Mouse (Mus musculus): ENCODE measurements at regions not wholly inside any gene's neighbourhood (a gene's known extent, or its start where the extent isn't known, plus 50 kb on each side); places are given as distances from the start of the nearest gene placed in this dataset.

- DNase-seq (ENCODE audit: low read depth, low spot score) = peak; percentile 77
Measured at GRCm38 (mm10) chr6:7120136-7120535, 164.3 kb downstream of the Sdhaf3 start.

GRCm38 (mm10) chr6:7133042-7133441 lies 177.2 kb downstream of the Sdhaf3 start:
- DNase-seq (ENCODE audit: low read depth, low spot score) = no peak

GRCm38 (mm10) chr6:7134062-7134461 lies 178.3 kb downstream of the Sdhaf3 start:
- no peak for DNase-seq (ENCODE audit: low read depth, low spot score)

- DNase-seq (ENCODE audit: low read depth, low spot score) = no peak
Measured at GRCm38 (mm10) chr6:7134888-7135287, 179.1 kb downstream of the Sdhaf3 start.

DNA sequence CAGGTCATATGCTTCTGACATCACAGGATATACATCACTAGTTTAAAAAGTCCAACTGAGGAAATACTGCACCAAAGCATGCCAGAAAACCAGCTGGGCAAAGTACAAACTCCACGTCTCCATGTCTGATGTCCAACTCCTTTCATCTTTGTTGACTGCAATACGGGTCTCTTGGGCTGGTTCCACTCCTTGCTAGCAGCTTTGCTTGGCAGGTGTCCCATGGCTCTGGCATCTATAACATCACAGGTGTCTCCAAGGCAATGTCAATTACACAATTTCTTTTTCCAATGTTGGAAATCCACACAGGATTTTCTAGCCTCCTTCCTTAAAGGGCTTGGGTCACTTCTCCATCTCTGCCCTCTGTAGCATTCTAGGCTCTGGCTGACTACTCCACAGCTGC lies 225.9 kb downstream of the Sdhaf3 start:
- no peak for DNase-seq (ENCODE audit: low read depth, low spot score)

DNA sequence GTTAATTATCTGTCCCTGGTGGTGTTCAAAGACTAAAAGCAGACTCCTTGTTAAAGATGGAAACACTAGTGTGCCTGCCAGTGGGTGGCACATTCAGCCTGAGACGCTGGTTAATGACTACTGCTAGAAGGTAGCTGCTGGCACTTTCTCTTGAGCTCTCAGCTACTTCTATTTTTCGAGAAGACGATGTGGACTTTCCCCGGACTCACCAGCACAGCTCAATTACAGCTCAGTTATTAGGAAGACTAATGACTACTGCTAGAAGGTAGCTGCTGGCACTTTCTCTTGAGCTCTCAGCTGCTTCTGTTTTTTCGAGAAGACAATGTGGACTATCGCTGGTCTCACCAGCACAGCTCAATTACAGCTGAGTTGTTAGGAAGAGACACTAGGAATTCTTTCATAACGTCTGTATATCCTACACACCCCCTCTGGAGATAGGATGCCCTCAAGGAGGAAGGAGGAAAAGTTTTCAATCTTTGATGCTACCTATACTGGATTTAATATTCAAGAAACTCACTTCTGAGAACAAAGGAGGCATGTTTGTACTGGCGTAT lies 243.3 kb downstream of the Sdhaf3 start:
- DNase-seq (ENCODE audit: low read depth, low spot score) = no peak

GRCm38 (mm10) chr6:7215880-7216279 lies 260.1 kb downstream of the Sdhaf3 start:
- DNase-seq (ENCODE audit: low read depth, low spot score) = no peak

- DNase-seq (ENCODE audit: low read depth, low spot score) = no peak
Measured at GRCm38 (mm10) chr6:7252286-7252685, 296.5 kb downstream of the Sdhaf3 start.

DNA sequence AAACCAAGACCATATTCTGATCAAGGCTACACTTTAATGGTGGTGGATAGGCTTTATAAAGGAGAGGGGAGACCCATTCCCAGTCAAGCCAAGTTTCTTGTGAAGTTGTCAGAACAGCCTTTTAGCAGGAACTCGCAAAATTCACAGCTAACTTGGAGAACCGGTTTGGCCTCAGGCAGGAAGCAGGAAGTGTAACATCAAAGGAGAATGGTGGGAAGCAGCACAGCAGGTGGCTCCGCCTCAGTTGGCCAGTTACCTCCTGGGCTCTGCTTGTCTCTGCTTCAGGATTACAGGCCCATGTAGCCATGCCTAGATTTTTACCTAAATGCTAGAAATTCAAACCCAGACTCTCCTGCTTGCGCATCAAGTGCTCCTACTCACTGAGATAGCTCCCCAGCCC lies 277.2 kb upstream of the Tac1 start:
- peak; percentile 19 for DNase-seq (ENCODE audit: low read depth, low spot score)

- DNase-seq (ENCODE audit: low read depth, low spot score) = no peak
Measured at GRCm38 (mm10) chr6:7306956-7307355, 247.7 kb upstream of the Tac1 start.

GRCm38 (mm10) chr6:7313496-7313895 lies 241.2 kb upstream of the Tac1 start:
- DNase-seq (ENCODE audit: low read depth, low spot score) = no peak

DNA sequence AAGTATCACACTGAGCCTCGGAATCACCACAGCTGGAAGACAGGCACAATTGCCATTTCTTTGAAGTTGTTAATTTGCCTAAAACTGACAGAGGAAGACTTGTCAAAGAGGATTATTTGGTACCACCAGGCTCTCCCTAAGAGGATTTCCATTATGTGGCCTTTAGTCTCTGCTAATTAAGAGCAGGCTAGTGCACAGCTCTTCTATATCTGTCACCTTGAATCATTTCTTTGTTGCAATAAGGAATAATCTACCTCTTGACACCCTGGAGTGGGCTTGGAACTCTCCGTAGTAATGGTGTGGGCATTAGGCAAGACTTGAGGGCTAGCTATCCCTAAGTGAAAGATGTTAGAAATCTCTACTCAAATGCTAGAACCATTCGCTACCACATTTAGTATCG lies 227.7 kb upstream of the Tac1 start:
- no peak for DNase-seq (ENCODE audit: low read depth, low spot score)

DNA sequence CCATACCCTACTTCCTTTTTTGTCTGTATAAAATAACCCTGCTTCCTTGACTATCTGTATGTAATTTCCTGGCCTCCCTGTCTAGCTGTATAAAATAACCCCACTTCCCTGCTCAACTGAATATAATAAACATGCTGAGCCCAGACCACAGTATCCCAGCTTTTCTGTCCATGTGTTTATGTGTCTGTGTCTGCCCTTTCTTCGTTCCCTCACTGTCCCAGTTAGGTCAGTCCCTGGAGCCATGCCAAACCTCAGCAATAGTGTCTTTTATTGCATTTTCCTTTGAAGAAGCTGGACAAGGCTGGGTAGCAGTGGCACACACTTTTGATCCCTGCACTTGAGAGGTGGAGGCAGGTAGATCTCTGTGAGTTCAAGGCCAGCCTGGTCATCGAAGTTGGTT lies 198.0 kb upstream of the Tac1 start:
- DNase-seq (ENCODE audit: low read depth, low spot score) = no peak

GRCm38 (mm10) chr6:7367166-7367565 lies 187.5 kb upstream of the Tac1 start:
- DNase-seq (ENCODE audit: low read depth, low spot score) = no peak

DNA sequence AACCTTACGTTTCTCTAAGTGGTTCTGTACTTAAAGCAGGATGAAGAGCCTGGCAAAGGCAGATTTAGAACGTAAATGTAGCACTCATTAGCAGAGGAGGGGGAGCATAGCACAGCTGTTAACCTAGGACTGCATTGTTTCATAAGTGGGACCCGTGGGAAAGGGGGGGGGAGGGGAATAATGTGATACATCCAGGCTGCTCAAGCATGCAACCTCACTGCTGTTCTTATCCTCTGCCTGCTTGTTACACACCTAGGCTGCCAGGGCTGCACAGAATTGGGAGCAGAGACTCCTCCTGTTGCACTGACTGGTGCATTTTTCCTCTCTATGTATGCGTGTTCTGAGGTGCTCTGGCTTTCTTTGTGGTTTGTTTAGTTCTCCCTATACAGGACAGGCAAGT lies 180.1 kb upstream of the Tac1 start:
- DNase-seq (ENCODE audit: low read depth, low spot score) = no peak

- DNase-seq (ENCODE audit: low read depth, low spot score) = no peak
Measured at GRCm38 (mm10) chr6:7375851-7376250, 178.8 kb upstream of the Tac1 start.

DNA sequence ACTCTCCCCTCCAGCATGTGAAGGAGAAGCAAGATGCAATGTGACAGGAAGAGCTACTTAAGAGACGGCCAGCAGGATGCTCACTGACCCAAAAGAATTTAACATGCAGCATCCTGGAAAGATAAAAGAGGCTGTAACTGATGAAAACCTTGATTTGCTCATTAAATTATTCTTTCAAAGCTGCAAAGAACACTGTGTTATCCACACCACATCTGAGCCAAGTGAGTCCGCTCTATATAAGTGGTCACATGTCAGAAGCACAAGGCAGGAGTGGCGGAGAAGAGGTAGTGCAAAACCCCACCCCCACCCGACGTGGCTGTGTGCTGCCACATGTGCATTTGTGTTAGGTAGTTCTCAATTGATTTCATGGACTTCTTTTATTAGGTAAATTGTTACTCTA lies 176.0 kb upstream of the Tac1 start:
- no peak for DNase-seq (ENCODE audit: low read depth, low spot score)

GRCm38 (mm10) chr6:7424731-7425130 lies 129.9 kb upstream of the Tac1 start:
- DNase-seq (ENCODE audit: low read depth, low spot score) = peak; percentile 41

GRCm38 (mm10) chr6:7441725-7442124 lies 113.0 kb upstream of the Tac1 start:
- DNase-seq (ENCODE audit: low read depth, low spot score) = peak; percentile 77

DNA sequence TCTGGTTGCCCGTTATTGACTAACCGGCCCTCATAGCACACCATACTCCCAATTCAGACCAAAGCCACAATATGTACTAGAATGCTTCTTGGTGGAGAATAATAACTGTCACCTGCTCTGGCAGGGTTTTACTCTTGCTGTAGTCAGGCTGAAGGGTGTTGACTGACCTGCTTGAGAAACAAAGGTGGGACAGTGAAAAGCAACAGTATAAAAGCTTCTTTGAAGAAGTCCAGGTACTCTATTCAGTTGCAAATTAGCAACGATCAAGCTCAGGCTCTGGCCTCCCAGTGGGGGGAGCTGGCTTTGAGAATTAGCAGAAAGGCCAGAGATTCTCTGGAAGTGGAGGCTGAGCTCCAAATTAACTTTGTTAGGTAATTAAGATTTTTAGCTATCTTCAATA lies 112.4 kb upstream of the Tac1 start:
- peak; percentile 67 for DNase-seq (ENCODE audit: low read depth, low spot score)

DNA sequence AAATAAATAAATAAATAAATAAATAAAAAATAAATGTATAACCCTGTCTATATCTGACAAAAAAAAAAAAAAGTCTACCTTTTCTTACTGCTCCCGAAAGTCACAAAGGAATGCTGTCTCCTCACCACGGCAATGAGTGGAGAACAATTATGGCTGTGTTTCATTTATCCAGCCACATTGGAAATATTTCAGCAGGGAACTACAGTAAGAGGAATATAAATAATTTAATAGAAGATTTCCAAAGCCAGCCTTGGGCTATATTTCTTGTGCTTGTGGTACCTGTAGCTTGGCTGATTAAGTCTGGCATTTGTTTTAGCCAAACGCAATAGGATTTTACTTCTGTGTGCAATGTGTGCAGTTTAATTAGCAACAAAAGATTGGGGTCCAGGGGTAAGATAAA lies 98.8 kb upstream of the Tac1 start:
- no peak for DNase-seq (ENCODE audit: low read depth, low spot score)

DNA sequence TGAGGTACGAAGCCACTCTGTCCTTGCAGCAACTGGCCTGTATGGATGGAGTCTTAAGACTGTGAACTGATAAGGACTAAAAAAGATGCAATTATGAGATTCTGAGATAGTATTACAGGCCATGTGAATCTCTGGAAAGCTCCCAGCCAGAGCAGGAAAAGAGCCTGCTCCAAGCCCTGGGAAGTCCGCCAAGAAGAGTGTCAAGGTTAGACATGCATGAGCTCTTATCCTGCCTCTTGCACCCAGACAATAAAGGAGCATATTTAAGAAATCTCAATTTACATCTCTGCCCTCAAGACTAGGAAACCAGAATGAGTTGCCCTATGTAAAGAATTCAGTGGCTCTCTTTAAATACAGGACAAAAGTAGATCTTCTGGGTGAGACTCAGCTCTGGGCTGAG lies 90.8 kb upstream of the Tac1 start:
- no peak for DNase-seq (ENCODE audit: low read depth, low spot score)

DNA sequence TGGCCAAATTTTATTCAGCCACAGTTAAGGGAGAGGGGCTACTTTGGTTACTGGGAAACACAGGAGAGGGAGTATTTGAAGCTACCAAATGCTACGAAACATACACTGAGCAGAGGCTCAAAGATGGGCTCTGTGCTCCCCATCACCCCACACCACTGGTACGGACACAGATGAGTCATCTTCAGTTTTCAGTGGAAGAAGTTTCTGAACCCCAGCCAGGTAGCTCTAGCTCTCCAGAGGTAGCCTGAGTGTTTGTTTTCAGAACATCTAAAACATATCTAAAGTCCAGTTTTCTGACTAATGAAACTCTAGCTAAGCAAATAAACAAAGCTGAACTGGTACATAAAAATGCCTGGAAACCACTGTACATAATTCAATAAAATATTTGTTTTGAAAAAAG lies 90.3 kb upstream of the Tac1 start:
- no peak for DNase-seq (ENCODE audit: low read depth, low spot score)

DNA sequence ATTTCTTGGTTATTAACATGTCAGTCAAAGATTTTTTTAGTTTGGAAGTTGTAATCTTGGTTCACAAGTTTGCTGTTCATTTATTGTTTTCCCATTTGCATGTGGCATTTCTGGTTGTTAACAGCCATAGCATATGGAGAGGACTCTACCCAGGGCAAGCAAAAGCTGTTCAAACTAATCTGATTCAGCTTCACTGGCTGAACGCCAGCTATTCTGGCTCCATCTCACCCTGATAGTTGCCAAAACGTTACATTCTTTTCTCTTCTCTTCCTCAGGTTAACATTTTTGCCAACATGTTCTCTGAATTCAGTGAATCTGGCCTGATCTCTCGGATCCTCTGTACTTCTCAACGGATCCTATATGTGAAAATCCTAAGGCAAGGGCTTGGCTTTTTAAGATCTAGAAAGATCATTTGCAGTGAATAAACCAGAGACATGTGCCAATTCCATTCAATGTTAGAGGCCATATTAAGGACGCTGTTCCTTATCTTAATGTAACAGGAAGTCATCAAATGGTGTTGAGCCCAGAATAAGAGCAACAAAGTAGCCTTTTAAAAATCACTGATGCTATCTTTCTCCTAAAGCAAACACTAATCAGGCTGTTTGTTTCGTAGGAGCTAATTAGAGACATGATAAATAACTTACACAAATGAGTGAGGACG lies 82.2 kb upstream of the Tac1 start:
- no peak for DNase-seq (ENCODE audit: low read depth, low spot score)

Measured in ES-CJ7 (cell line).